Comparison of ENCODE assay signal across 8 mouse cellular contexts in the genomic region with DNA sequence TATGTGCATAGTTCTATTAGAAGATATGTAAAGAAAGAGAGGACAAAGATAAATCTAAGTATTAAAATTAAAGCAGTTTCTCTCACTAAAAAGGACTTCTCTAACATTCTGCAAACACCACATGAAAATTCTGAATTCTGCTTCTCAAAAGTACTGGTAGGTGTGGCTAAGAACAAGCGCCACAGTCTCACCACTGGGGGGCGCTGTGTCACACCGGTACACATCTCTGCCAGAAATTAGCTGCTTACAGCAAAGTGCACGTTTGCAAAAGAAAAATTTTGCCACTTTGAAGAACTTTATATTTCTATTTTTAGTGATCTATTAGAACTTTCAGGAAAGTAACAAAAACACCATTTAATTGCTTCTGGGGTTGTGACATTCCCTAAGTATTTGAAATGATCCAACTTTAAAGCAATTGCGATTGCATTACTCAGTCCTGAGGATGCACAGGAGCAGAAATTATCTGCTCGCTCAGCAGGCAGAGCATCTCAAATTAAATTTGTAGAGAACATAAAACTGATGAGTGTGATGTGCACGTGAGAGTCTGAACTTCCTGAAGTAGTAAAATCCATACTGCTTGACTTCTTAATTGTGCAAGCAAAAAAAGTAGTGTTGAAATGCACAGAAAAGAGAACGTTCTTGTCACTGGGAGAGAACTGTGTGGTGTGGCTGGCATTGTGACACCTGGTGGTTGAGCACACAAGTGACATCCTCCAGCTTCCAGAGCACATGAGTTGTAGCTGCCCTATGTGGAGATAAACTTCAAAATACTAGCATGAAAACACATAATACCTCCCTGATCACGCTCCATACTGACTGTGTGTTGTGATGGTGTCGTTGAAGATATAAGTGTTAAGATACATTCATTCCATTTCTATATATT. TPM values are rescaled to one million over a fixed set of nuclear protein-coding genes. Genes with fewer than 3 reads are reported as not detected.
DNase-seq lines count a peak whose midpoint lies in the region; ATAC-seq lines count a peak whose summit lies in the region.

No protein-coding gene starts in this region.

- no peaks in the 10 kb centered on the region for H3K27me3 ChIP-seq in hindbrain, embryonic 12.5 days
- peaks cover 3% of the 10 kb centered on the region for H3K27me3 ChIP-seq in megakaryocyte, embryonic 14.5 days (replicated peaks)

- no peaks in the 10 kb centered on the region for H3K4me1 ChIP-seq in hindbrain, embryonic 12.5 days
- H3K4me1 ChIP-seq in megakaryocyte, embryonic 14.5 days: peaks cover 14% of the 10 kb centered on the region

- 31% methylated on average over 10 of the region's 10 CpGs for WGBS in hindbrain, embryonic 12.5 days

- H3K4me3 ChIP-seq in hindbrain, embryonic 12.5 days: no peak overlapping the region
- peak overlapping the region; percentile 12 for H3K4me3 ChIP-seq in megakaryocyte, embryonic 14.5 days (replicated peaks)

- no peak overlapping the region for H3K4me2 ChIP-seq in hindbrain, embryonic 12.5 days (replicated peaks)

- no peak overlapping the region for H3K27ac ChIP-seq in hindbrain, embryonic 12.5 days

- peak; percentile 60 for DNase-seq in Muller cell, postnatal 12 days (ENCODE audit: inconsistent ontology term)
- peak; percentile 34 for DNase-seq in cerebellum, adult 11-12 months
- DNase-seq in forelimb bud, embryonic 11.5 days (ENCODE audit: low read depth, low spot score): peak; percentile 70
- DNase-seq in layer of hippocampus, postnatal 36 days: peak; percentile 42 to 44
- peak; percentile 63 for DNase-seq in right cerebral cortex, adult 18-20 months
- peak; percentile 72 for DNase-seq in urinary bladder, postnatal 14 days (ENCODE audit: low spot score)

- 0 out of 2 replicates have a peak, but pooled peaks have one; percentile 67 for ATAC-seq in hindbrain, embryonic 12.5 days (ENCODE audit: low FRiP score)

- no peaks in the 10 kb centered on the region for H3K9me3 ChIP-seq in hindbrain, embryonic 12.5 days (replicated peaks)
- H3K9me3 ChIP-seq in megakaryocyte, embryonic 14.5 days: no peaks in the 10 kb centered on the region

- no peak overlapping the region for H3K9ac ChIP-seq in hindbrain, embryonic 12.5 days

- H3K36me3 ChIP-seq in hindbrain, embryonic 12.5 days: no peaks in the 10 kb centered on the region
- H3K36me3 ChIP-seq in megakaryocyte, embryonic 14.5 days (replicated peaks; ENCODE audit: low read length): no peaks in the 10 kb centered on the region

RNA-seq across cellular contexts. Expression of a gene that starts 18.8 kb away (rescaled TPM):
- 180 and 213 TPM in 2 replicates for polyA plus RNA-seq in hindbrain, embryonic 12.5 days (2016; fragmentation: Nextera tagmentation; extraction: Ambion mirVana)
- total RNA-seq in layer of hippocampus, postnatal 36 days (2021): 100 to 1,000 TPM; 134 to 141 TPM
- 156 and 355 TPM in 2 replicates for polyA plus RNA-seq in megakaryocyte, embryonic 14.5 days (2012; ENCODE audit: insufficient read depth, low replicate concordance)
